Mouse (Mus musculus): Measurements from ENCODE around the gene Fgfrl1.

- no peak for TF ChIP-seq CTCF (IDR thresholded peaks at IDR 0.05; ENCODE audit: borderline replicate concordance, control insufficient read depth, extremely low read depth, insufficient read depth, low read length, poor library complexity)
- TF ChIP-seq POLR2A (IDR thresholded peaks at IDR 0.05; ENCODE audit: control insufficient read depth, extremely low read depth, insufficient read depth, low read length, poor library complexity): no peak
Measured at GRCm38 (mm10) chr5:108696542-108696941, 4.4 kb downstream of the Fgfrl1 start.

All from thymus, adult 2 months (tissue).